In the genomic region with DNA sequence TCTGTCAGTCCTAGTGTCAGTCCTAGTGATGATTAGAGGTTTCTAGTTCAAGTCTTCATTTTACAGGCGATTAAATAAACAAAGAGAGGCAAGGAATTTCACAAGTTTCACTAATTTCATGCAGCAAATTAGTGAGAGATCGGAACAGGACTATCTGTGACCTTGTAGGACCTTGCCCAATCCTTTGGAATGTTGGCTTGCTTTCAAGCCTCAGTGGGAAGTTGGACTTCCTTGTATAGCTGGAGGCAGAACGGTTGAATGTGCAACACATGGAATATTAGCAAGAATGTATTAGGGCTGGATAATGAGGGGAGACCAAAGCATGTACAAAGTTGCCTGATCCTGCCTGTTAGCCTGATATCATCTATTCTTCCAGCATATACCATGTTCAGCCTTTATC, we compare ENCODE assay signal across 19 mouse cellular contexts.
DNase-seq lines count a peak whose midpoint lies in the region; ATAC-seq and TF ChIP-seq lines count a peak whose summit lies in the region.
"Had no signal": no experiment of that assay in that cellular context is flagged by ENCODE, and none has a peak within 500 bp of the region (broad histone marks: within the 10 kb centered on the region; RNA-seq: fewer than 3 reads in every experiment).

No protein-coding gene starts in this region.

- H3K4me1 ChIP-seq in kidney, embryonic 15.5 days, result peaks cover 9% of the 10 kb centered on the region
- H3K4me1 ChIP-seq: embryonic facial prominence, embryonic 10.5 days; megakaryocyte, embryonic 14.5 days had no signal

- H3K4me2 ChIP-seq in kidney, embryonic 15.5 days, result no peak overlapping the region
- H3K4me2 ChIP-seq: limb, embryonic 15.5 days had no signal

- no peaks in the 10 kb centered on the region for H3K79me2 ChIP-seq in C2C12 (ENCODE audit: control insufficient read depth, insufficient read depth)

- no peak overlapping the region for H3ac ChIP-seq in C2C12 (ENCODE audit: control insufficient read depth, insufficient read length, low read depth)

- no peaks in the 10 kb centered on the region for H3K36me3 ChIP-seq in kidney, embryonic 15.5 days
- H3K36me3 ChIP-seq in C2C12 (ENCODE audit: control insufficient read depth, insufficient read depth), result no peaks in the 10 kb centered on the region
- H3K36me3 ChIP-seq: embryonic facial prominence, embryonic 10.5 days; limb, embryonic 15.5 days had no signal

- no peaks in the 10 kb centered on the region for H3K79me3 ChIP-seq in C2C12 (ENCODE audit: low read depth)

- no peaks in the 10 kb centered on the region for H3K9me3 ChIP-seq in kidney, embryonic 15.5 days (replicated peaks)
- H3K9me3 ChIP-seq: embryonic facial prominence, embryonic 10.5 days; limb, embryonic 15.5 days; megakaryocyte, embryonic 14.5 days had no signal

- H3K27ac ChIP-seq in kidney, embryonic 15.5 days, result no peak overlapping the region
- H3K27ac ChIP-seq: embryonic facial prominence, embryonic 10.5 days; kidney, postnatal 0 days; limb, embryonic 15.5 days; stomach, postnatal 0 days had no signal

- no peak for ATAC-seq in kidney, embryonic 15.5 days (replicated peaks; ENCODE audit: low FRiP score)
- ATAC-seq: forebrain, embryonic 14.5 days; hindbrain, embryonic 16.5 days had no signal

- TF ChIP-seq CTCF in C2C12 (IDR thresholded peaks at IDR 0.05; ENCODE audit: control insufficient read depth, insufficient read depth, insufficient read length), result no peak

- WGBS in kidney, embryonic 15.5 days, result 63% methylated on average over 3 of the region's 3 CpGs

- peak; percentile 43 for DNase-seq in adrenal gland, postnatal 10 days
- DNase-seq in adrenal gland, adult 18-20 months (ENCODE audit: low spot score in 2 of 2), result no peak
- peak; percentile 33 for DNase-seq in kidney, adult 9 months
- peak; percentile 38 for DNase-seq in kidney, postnatal 14 days
- no peak for DNase-seq in urinary bladder, postnatal 25 days (ENCODE audit: low spot score)
- DNase-seq: cerebellum, adult 11-12 months; gastrocnemius, postnatal 36 days; heart, postnatal 4 days; right cerebral cortex, postnatal 14 days; thymus, postnatal 25 days had no signal

- no peaks in the 10 kb centered on the region for H3K27me3 ChIP-seq in kidney, embryonic 15.5 days
- H3K27me3 ChIP-seq in C2C12 (ENCODE audit: control insufficient read depth, insufficient read depth, insufficient read length), result no peaks in the 10 kb centered on the region
- H3K27me3 ChIP-seq: limb, embryonic 15.5 days; megakaryocyte, embryonic 14.5 days had no signal

- no peak overlapping the region for H3K9ac ChIP-seq in kidney, embryonic 15.5 days
- H3K9ac ChIP-seq: limb, embryonic 15.5 days had no signal

- no peak overlapping the region for H3K4me3 ChIP-seq in kidney, embryonic 15.5 days (replicated peaks)
- H3K4me3 ChIP-seq in C2C12 (ENCODE audit: insufficient read depth, poor library complexity, severe bottlenecking), result no peak overlapping the region
- H3K4me3 ChIP-seq: embryonic facial prominence, embryonic 10.5 days; limb, embryonic 15.5 days; megakaryocyte, embryonic 14.5 days had no signal

TF ChIP-seq in C2C12, 6 proteins besides CTCF, POLR2A, EP300 and RAD21:
- TF ChIP-seq CEBPB (IDR thresholded peaks at IDR 0.05; ENCODE audit: low read depth) (peak; percentile 53), MYOG (IDR thresholded peaks at IDR 0.05; ENCODE audit: control insufficient read depth, extremely low read depth, insufficient read length) (no peak)

Comparison
In these comparisons a context has a peak if more than half of its experiments do, and no peak if none do; other contexts are left out.
1. DNase-seq: peak in adrenal gland, postnatal 10 days (single experiment), kidney, adult 9 months (single experiment) and kidney, postnatal 14 days (single experiment); none in adrenal gland, adult 18-20 months (0 of 2) and urinary bladder, postnatal 25 days (single experiment).